Mouse (Mus musculus) liver, embryonic 16.5 days (tissue): ENCODE data around the gene Gm45713. TPM values are rescaled to one million over a fixed set of nuclear protein-coding genes. Genes with fewer than 3 reads are reported as not detected.

ENCODE experiments used
- ATAC-seq: fragments of 200-750 bp; cut with Nextera tagmentation; 2 replicates; pipeline ENCODE4 v1.8.0; 2017; ENCODE audit warnings: low read depth, mild to moderate bottlenecking, moderate number of reproducible peaks, moderate library complexity
- H3K27ac ChIP-seq: fragments of 300-500 bp; sonication (generic); 2 replicates; pipeline ENCODE4 v1.5.1; 2014; ENCODE audit warnings: mild to moderate bottlenecking, low read length
- H3K27me3 ChIP-seq: fragments of 300-500 bp; sonication (generic); 2 replicates; pipeline ENCODE4 v1.6.1; 2014; ENCODE audit warnings: low read depth, low read length, mixed read lengths; ENCODE audit not compliant: control insufficient read depth, insufficient read depth
- H3K36me3 ChIP-seq: fragments of 300-500 bp; sonication (generic); 2 replicates; pipeline ENCODE4 v1.6.1; 2014; ENCODE audit warnings: mild to moderate bottlenecking; ENCODE audit not compliant: control insufficient read depth, insufficient read depth
- H3K4me1 ChIP-seq: fragments of 300-500 bp; sonication (generic); 2 replicates; pipeline ENCODE4 v1.6.1; 2014; ENCODE audit warnings: low read depth, low read length, mixed read lengths; ENCODE audit not compliant: control insufficient read depth
- H3K4me2 ChIP-seq: fragments of 300-500 bp; sonication (generic); 2 replicates; pipeline ENCODE4 v1.6.1; 2014; ENCODE audit warnings: low read depth, low read length, mixed read lengths
- H3K4me3 ChIP-seq: fragments of 300-500 bp; sonication (generic); 2 replicates; pipeline ENCODE4 v1.5.1; 2014; ENCODE audit warnings: low read depth, mild to moderate bottlenecking, low read length
- H3K9ac ChIP-seq: fragments of 300-500 bp; sonication (generic); 2 replicates; pipeline ENCODE4 v1.6.1; 2014; ENCODE audit warnings: low read depth, low read length
- H3K9me3 ChIP-seq: fragments of 300-500 bp; sonication (generic); replicated peaks from 2 replicates; pipeline ENCODE4 v1.6.1; 2016; ENCODE audit warnings: low read length; ENCODE audit not compliant: control insufficient read depth
- WGBS: fragments of 180-500 bp; shearing (Covaris S2); extraction: QIAGEN DNeasy Blood & Tissue Kit; methylation state at CpG from one replicate; pipeline ENCODE4 v1.1.7; 2014; ENCODE audit not compliant: insufficient replicate concordance; 5-methylcytosine and 5-hydroxymethylcytosine counted together
- polyA plus RNA-seq: library from polyadenylated mRNA; unstranded; fragments of >200 nt; fragmentation: Nextera tagmentation; extraction: Ambion mirVana; gene quantifications from 2 replicates; pipeline ENCODE4 v1.2.1, GENCODE M21; 2015

The Gm45713 gene
- polyA plus RNA-seq, 1 experiment from 2014 or later: not detected

DNA sequence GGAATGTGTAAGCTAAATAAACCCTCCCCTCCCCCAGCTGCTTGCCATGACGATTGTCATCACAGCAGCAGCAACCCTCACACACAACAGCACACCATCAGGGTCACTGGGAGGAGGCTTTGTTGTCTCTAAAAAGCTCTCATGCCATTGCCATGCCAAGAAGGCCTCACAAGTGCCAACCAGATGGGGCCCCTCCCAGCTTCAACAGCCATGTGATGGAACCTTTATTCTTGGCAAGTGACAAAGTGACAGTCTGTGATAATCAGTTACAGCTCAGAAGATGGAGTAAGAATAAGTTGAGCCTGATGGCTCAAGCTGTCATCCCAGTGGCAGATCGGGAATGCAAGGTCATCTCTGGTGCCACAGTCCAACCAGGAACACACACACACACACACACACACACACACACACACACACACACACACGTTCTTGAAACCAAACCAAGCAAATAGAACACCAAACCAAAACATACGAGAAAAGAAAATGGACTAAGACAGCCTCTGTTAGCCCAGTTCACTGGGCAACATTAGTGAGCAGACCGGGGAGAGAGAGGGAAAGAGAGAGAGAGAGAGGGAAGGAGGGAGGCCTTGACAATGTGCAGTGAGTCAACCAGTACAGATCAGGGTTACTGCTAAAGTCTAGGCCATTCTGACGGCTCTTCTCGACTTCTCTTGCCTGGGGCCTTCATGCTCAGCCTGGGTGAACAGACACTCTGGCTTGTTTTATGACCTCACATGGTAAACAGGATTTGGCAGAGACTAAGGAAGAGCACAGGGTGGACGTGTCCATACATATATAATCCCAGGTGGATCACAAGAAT is 4.1 kb upstream of the Gm45713 start:
- Histone ChIP-seq H3K36me3 (no peaks in the 10 kb centered on the region; the same call in 1 of the 2 replicates), H3K4me2 (no peak overlapping the region), H3K4me3 (no peak overlapping the region), H3K27ac (no peak overlapping the region), H3K4me1 (peaks cover 29% of the 10 kb centered on the region), H3K9ac (no peak overlapping the region), H3K9me3 (no peaks in the 10 kb centered on the region), H3K27me3 (no peaks in the 10 kb centered on the region)
- no peak for ATAC-seq
- 66% methylated on average over 8 of the region's 8 CpGs for WGBS

GRCm38 (mm10) chr7:45138403-45138802 is 2.4 kb upstream of the Gm45713 start:
- Histone ChIP-seq H3K9me3 (no peaks in the 10 kb centered on the region), H3K27ac (no peak overlapping the region), H3K9ac (no peak overlapping the region), H3K27me3 (no peaks in the 10 kb centered on the region), H3K4me1 (peaks cover 38% of the 10 kb centered on the region), H3K4me2 (no peak overlapping the region), H3K36me3 (no peaks in the 10 kb centered on the region; the same call in 1 of the 2 replicates), H3K4me3 (no peak overlapping the region)
- ATAC-seq: no peak
- 63% methylated on average over 1 of the region's 1 CpGs for WGBS

DNA sequence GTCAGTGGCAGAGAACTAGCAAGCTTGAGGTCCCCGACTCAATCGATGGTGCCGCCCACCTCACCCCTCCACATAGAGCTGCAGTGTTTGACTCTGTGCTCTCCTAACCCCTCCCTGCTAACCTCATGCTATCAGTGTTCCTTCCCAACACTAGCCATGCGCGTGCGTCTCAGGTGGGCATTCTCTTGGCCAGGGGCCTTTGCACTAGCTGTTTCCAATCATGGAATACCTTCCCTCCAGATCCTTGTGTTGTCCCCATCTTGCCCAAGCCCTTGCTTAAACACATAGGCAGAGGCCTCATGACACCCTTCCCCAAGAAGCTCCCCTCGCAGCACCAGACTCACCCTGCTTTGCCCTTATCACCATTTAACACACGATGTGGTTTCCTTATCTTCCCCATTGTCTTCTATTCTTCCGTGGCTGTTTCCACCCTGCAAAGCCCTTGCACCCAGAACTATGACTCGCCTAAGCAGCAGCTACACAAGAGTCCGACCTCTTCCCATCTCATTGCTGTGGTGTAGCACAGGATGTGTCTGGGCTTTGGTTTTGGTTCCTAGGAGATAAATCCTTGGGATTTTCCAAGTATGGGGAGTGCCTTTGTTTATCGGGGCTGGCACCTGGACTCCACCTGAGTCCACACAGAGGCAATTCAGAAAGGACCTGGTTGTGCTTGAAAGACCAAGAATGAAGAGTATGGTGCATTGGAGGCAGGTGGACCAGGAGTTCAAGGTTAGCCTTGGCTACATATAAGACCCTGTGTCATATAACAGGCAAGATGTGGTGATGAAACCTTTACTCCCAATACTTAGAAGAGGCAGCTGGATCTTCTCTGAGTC is 1.4 kb upstream of the Gm45713 start:
- peak; percentile 56 for ATAC-seq
- peaks cover 38% of the 10 kb centered on the region for H3K4me1 ChIP-seq
- H3K9me3 ChIP-seq: no peaks in the 10 kb centered on the region
- peak overlapping the region; percentile 28 for H3K4me2 ChIP-seq
- no peaks in the 10 kb centered on the region for H3K36me3 ChIP-seq
- no peaks in the 10 kb centered on the region for H3K27me3 ChIP-seq
- no peak overlapping the region for H3K4me3 ChIP-seq
- 15% methylated on average over 12 of the region's 12 CpGs for WGBS
- 0 out of 2 replicates have a peak overlapping the region, but pooled peaks have one; percentile 35 for H3K27ac ChIP-seq
- H3K9ac ChIP-seq: no peak overlapping the region; the same call in 1 of the 2 replicates

DNA sequence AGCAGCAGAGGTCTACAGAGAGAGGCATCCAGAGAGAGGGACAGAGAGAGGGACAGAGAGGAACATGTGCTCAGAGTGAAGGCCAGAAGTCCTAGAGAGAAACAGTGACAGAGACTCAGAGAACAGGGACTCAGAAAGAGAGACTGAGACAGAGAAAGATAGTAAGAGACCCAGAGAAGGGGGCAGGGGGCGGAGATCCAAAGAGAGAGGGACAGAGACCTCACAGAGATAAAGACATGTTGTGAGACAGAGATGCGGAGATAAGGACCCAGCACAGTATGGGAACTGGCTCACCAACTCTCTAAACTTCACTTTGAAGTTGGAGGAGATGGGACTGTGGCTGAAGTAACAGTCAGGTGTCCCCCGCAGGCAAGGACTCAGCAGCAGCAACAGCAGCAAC is 661 bp downstream of the Gm45713 start:
- Histone ChIP-seq H3K4me2 (peak overlapping the region; percentile 88), H3K9me3 (no peaks in the 10 kb centered on the region), H3K36me3 (no peaks in the 10 kb centered on the region), H3K9ac (peak overlapping the region; percentile 81), H3K27ac (peak overlapping the region; percentile 70), H3K4me1 (peaks cover 38% of the 10 kb centered on the region), H3K27me3 (no peaks in the 10 kb centered on the region), H3K4me3 (peak overlapping the region; percentile 79)
- no peak for ATAC-seq
- 27% methylated on average over 3 of the region's 3 CpGs for WGBS

- Histone ChIP-seq H3K27ac (peak overlapping the region; percentile 70), H3K4me3 (peak overlapping the region; percentile 79), H3K27me3 (no peaks in the 10 kb centered on the region), H3K9ac (peak overlapping the region; percentile 25; the same call in 1 of the 2 replicates), H3K4me1 (peaks cover 46% of the 10 kb centered on the region), H3K9me3 (no peaks in the 10 kb centered on the region), H3K36me3 (no peaks in the 10 kb centered on the region), H3K4me2 (peak overlapping the region; percentile 88)
- peak; percentile 31 for ATAC-seq
- WGBS: 6% methylated on average over 12 of the region's 12 CpGs
Observed at GRCm38 (mm10) chr7:45134544-45135026, 1.4 kb downstream of the Gm45713 start.

DNA sequence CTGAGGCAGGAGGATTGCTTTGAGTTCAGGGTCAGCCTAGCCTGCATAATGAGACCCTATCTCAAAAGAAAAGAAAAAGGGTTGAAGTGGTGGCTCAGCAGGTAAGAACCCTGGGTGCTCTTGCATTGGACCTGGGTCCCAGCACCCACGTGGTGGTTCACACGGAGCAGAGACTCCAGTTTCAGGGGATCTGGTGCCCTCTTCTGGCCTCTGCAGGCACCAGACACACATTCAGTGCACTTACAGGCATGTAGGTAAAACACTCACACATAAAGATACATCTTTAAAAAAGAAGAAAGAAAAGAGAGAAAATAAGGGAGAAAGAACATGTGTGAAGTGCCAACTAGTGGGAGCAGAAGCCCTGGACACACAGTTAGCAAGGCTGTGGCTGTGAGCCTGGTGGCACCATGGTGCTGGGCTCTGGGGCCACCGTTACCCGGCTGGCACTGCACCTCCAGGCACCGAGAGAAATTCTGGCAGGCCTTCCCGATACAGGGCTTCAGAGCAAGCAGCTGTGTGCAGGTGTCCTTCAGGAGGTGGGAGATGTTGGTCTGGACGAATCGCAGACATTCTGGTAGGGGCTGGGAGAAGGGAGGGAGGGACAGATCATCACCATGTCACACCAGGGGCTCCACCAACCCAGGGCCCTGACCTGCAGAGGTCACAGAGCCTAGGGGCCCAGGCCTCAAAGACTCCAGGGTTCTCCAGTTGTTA is 2.4 kb downstream of the Gm45713 start:
- Histone ChIP-seq H3K27me3 (no peaks in the 10 kb centered on the region), H3K4me1 (peaks cover 49% of the 10 kb centered on the region), H3K36me3 (no peaks in the 10 kb centered on the region), H3K4me2 (no peak overlapping the region), H3K27ac (no peak overlapping the region), H3K9ac (no peak overlapping the region), H3K9me3 (no peaks in the 10 kb centered on the region), H3K4me3 (no peak overlapping the region)
- 80% methylated on average over 8 of the region's 8 CpGs for WGBS
- no peak for ATAC-seq

DNA sequence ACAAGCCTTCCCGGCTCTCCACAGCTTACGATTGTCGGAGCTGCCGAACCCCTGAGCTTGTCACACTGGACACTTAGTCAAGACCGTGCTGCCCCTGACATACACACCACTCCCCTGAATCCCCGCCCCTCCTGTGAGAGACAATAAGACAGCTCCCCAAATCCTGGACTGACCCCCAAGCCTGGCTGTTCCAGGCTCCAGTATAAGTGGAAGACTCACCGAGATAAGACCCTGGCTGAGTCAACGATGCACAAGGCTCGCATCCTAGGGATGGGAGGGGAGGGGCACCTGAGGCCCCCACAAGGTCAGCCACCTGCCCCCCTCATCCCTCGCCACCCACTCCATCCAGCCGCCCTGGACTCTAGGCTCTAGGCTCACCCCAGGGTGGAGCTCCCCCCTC is 4.2 kb downstream of the Gm45713 start:
- no peaks in the 10 kb centered on the region for H3K9me3 ChIP-seq
- H3K4me1 ChIP-seq: peaks cover 41% of the 10 kb centered on the region
- no peaks in the 10 kb centered on the region for H3K27me3 ChIP-seq
- peaks cover 5% of the 10 kb centered on the region for H3K36me3 ChIP-seq
- ATAC-seq: no peak
- no peak overlapping the region for H3K27ac ChIP-seq
- no peak overlapping the region for H3K4me3 ChIP-seq
- no peak overlapping the region for H3K4me2 ChIP-seq
- WGBS: 74% methylated on average over 11 of the region's 11 CpGs
- no peak overlapping the region for H3K9ac ChIP-seq

GRCm38 (mm10) chr7:45129776-45130512 is 6.1 kb downstream of the Gm45713 start:
- no peaks in the 10 kb centered on the region for H3K9me3 ChIP-seq
- H3K27ac ChIP-seq: peak overlapping the region; percentile 90; the same call in 1 of the 2 replicates
- peaks cover 37% of the 10 kb centered on the region for H3K4me1 ChIP-seq
- peak overlapping the region; percentile 96 for H3K4me2 ChIP-seq
- no peak for ATAC-seq
- H3K36me3 ChIP-seq: peaks cover 21% of the 10 kb centered on the region
- peak overlapping the region; percentile 81 for H3K4me3 ChIP-seq
- H3K27me3 ChIP-seq: no peaks in the 10 kb centered on the region
- 42% methylated on average over 15 of the region's 15 CpGs for WGBS
- peak overlapping the region; percentile 79 for H3K9ac ChIP-seq
